Mouse (Mus musculus): ENCODE measurements around the gene Trim2. TPM values are rescaled to one million over a fixed set of nuclear protein-coding genes. Genes with fewer than 3 reads are reported as not detected.

Gene Trim2
- 17.4 and 20.5 TPM in 2 replicates for polyA plus RNA-seq (2012; rRNA removed)
- polyA plus RNA-seq (2014; fragmentation: Nextera tagmentation; extraction: Ambion mirVana): 28.1 and 30.6 TPM in 2 replicates

- H3K9ac ChIP-seq (ENCODE audit: low read depth, low read length, severe bottlenecking): no peak within 1 kb of the TSS
- 90% methylated on average over 3 of the region's 3 CpGs for WGBS
- H3K27me3 ChIP-seq (ENCODE audit: control insufficient read depth, insufficient read depth, low read length): peaks cover 32% of the 10 kb centered on the region
- ATAC-seq (ENCODE audit: low FRiP score, low read depth) (no peak), DNase-seq (ENCODE audit: low spot score) (no peak)
- TF ChIP-seq POLR2A (IDR thresholded peaks at IDR 0.05; ENCODE audit: borderline replicate concordance, extremely low read depth, insufficient read depth, insufficient read length): no peak
- peaks cover 18% of the 10 kb centered on the region for H3K4me1 ChIP-seq (ENCODE audit: control insufficient read depth, insufficient read depth, low read length)
- no peak within 1 kb of the TSS for H3K4me3 ChIP-seq (replicated peaks; ENCODE audit: low read length)
- no peak within 1 kb of the TSS for H3K27ac ChIP-seq (replicated peaks; ENCODE audit: low read depth, low read length)
- H3K36me3 ChIP-seq (ENCODE audit: control insufficient read depth, insufficient read depth, low read length): no peaks in the 10 kb centered on the region
- no peaks in the 10 kb centered on the region for H3K9me3 ChIP-seq (ENCODE audit: control insufficient read depth, low read length)
- H3K4me2 ChIP-seq (replicated peaks; ENCODE audit: low read depth, low read length, severe bottlenecking): peak within 1 kb of the TSS; percentile 78; the same call in 1 of the 2 replicates
These were observed at the start of gene Trim2 for GRCm38 (mm10) chr3:84306777-84307176. Gene Trim2, minus strand, starts transcription at chr3:84306877.

- ATAC-seq (ENCODE audit: low FRiP score, low read depth): no peak
- 53% methylated on average over 12 of the region's 12 CpGs for WGBS
- Histone ChIP-seq H3K4me1 (ENCODE audit: control insufficient read depth, insufficient read depth, low read length) (no peaks in the 10 kb centered on the region), H3K4me2 (replicated peaks; ENCODE audit: low read depth, low read length, severe bottlenecking) (no peak overlapping the region), H3K36me3 (ENCODE audit: control insufficient read depth, insufficient read depth, low read length) (no peaks in the 10 kb centered on the region), H3K27me3 (ENCODE audit: control insufficient read depth, insufficient read depth, low read length) (no peaks in the 10 kb centered on the region), H3K9me3 (ENCODE audit: control insufficient read depth, low read length) (no peaks in the 10 kb centered on the region), H3K9ac (ENCODE audit: low read depth, low read length, severe bottlenecking) (no peak overlapping the region), H3K4me3 (replicated peaks; ENCODE audit: low read length) (no peak overlapping the region), H3K27ac (replicated peaks; ENCODE audit: low read depth, low read length) (no peak overlapping the region)
- DNase-seq (ENCODE audit: low spot score): peak; percentile 58
- TF ChIP-seq POLR2A (IDR thresholded peaks at IDR 0.05; ENCODE audit: borderline replicate concordance, extremely low read depth, insufficient read depth, insufficient read length): no peak
These were observed 49.4 kb upstream of the Trim2 start for GRCm38 (mm10) chr3:84355930-84356689.

GRCm38 (mm10) chr3:84352353-84353034 is 45.8 kb upstream of the Trim2 start:
- Histone ChIP-seq H3K27ac (replicated peaks; ENCODE audit: low read depth, low read length) (no peak overlapping the region), H3K9ac (ENCODE audit: low read depth, low read length, severe bottlenecking) (no peak overlapping the region), H3K9me3 (ENCODE audit: control insufficient read depth, low read length) (no peaks in the 10 kb centered on the region), H3K4me3 (replicated peaks; ENCODE audit: low read length) (no peak overlapping the region), H3K27me3 (ENCODE audit: control insufficient read depth, insufficient read depth, low read length) (no peaks in the 10 kb centered on the region), H3K36me3 (ENCODE audit: control insufficient read depth, insufficient read depth, low read length) (no peaks in the 10 kb centered on the region), H3K4me1 (ENCODE audit: control insufficient read depth, insufficient read depth, low read length) (no peaks in the 10 kb centered on the region), H3K4me2 (replicated peaks; ENCODE audit: low read depth, low read length, severe bottlenecking) (no peak overlapping the region)
- DNase-seq (ENCODE audit: low spot score) (peak; percentile 63), ATAC-seq (ENCODE audit: low FRiP score, low read depth) (no peak)
- no peak for TF ChIP-seq POLR2A (IDR thresholded peaks at IDR 0.05; ENCODE audit: borderline replicate concordance, extremely low read depth, insufficient read depth, insufficient read length)
- WGBS: 43% methylated on average over 5 of the region's 5 CpGs

- Histone ChIP-seq H3K27me3 (ENCODE audit: control insufficient read depth, insufficient read depth, low read length) (no peaks in the 10 kb centered on the region), H3K4me2 (replicated peaks; ENCODE audit: low read depth, low read length, severe bottlenecking) (no peak overlapping the region), H3K27ac (replicated peaks; ENCODE audit: low read depth, low read length) (no peak overlapping the region), H3K36me3 (ENCODE audit: control insufficient read depth, insufficient read depth, low read length) (no peaks in the 10 kb centered on the region), H3K9me3 (ENCODE audit: control insufficient read depth, low read length) (no peaks in the 10 kb centered on the region), H3K4me3 (replicated peaks; ENCODE audit: low read length) (no peak overlapping the region), H3K9ac (ENCODE audit: low read depth, low read length, severe bottlenecking) (no peak overlapping the region), H3K4me1 (ENCODE audit: control insufficient read depth, insufficient read depth, low read length) (peaks cover 8% of the 10 kb centered on the region)
- 94% methylated on average over 6 of the region's 6 CpGs for WGBS
- DNase-seq (ENCODE audit: low spot score): no peak
- no peak for ATAC-seq (ENCODE audit: low FRiP score, low read depth)
- no peak for TF ChIP-seq POLR2A (IDR thresholded peaks at IDR 0.05; ENCODE audit: borderline replicate concordance, extremely low read depth, insufficient read depth, insufficient read length)
These were observed 43.6 kb upstream of the Trim2 start for GRCm38 (mm10) chr3:84350311-84350710.

- no peak overlapping the region for H3K9ac ChIP-seq (ENCODE audit: low read depth, low read length, severe bottlenecking)
- H3K4me3 ChIP-seq (replicated peaks; ENCODE audit: low read length): no peak overlapping the region
These were observed 43.1 kb upstream of the Trim2 start for GRCm38 (mm10) chr3:84349771-84350170.

More at GRCm38 (mm10) chr3:84349771-84350170, 43.1 kb upstream of the Trim2 start:
- TF ChIP-seq POLR2A (IDR thresholded peaks at IDR 0.05; ENCODE audit: borderline replicate concordance, extremely low read depth, insufficient read depth, insufficient read length): no peak
- Histone ChIP-seq H3K36me3 (ENCODE audit: control insufficient read depth, insufficient read depth, low read length) (no peaks in the 10 kb centered on the region), H3K27me3 (ENCODE audit: control insufficient read depth, insufficient read depth, low read length) (no peaks in the 10 kb centered on the region), H3K9me3 (ENCODE audit: control insufficient read depth, low read length) (no peaks in the 10 kb centered on the region), H3K4me2 (replicated peaks; ENCODE audit: low read depth, low read length, severe bottlenecking) (no peak overlapping the region), H3K4me1 (ENCODE audit: control insufficient read depth, insufficient read depth, low read length) (peaks cover 10% of the 10 kb centered on the region), H3K27ac (replicated peaks; ENCODE audit: low read depth, low read length) (no peak overlapping the region)
- ATAC-seq (ENCODE audit: low FRiP score, low read depth) (no peak), DNase-seq (ENCODE audit: low spot score) (no peak)
- 87% methylated on average over 10 of the region's 10 CpGs for whole genome bisulfite sequencing

Measured in limb, embryonic 14.5 days (tissue).